Mouse (Mus musculus) MEL (cell line): ENCODE results near the gene Atg4b. TPM values are rescaled to one million over a fixed set of nuclear protein-coding genes. Genes with fewer than 3 reads are reported as not detected.
A peak's percentile ranks its signal among the peaks of the same experiment; 100 is the strongest.

Source experiments
- DNase-seq: peaks from one replicate; pipeline ENCODE4 v3.0.0; 2011; ENCODE audit warnings: low read depth, low spot score
- H3K27ac ChIP-seq: 2 replicates; pipeline ENCODE4 v1.5.1; 2012; ENCODE audit warnings: low read depth, mild to moderate bottlenecking, control low read depth, low read length, moderate library complexity; ENCODE audit not compliant: control insufficient read depth
- H3K27me3 ChIP-seq, 2 experiments: fragments of 150-350 bp in 1 of 2; sonication (generic) in 1 of 2; 2 replicates each; pipeline ENCODE4 v1.6.1; 2012; ENCODE audit warnings: low read length in 2 of 2, mild to moderate bottlenecking in 2 of 2, improper control_type of control experiment in 1 of 2, moderate library complexity in 1 of 2; ENCODE audit not compliant: insufficient read depth in 2 of 2, control insufficient read depth in 1 of 2
- H3K36me3 ChIP-seq, 2 experiments: 2 replicates each; pipeline ENCODE4 v1.6.1; 2012 to 2014; ENCODE audit warnings: low read length in 2 of 2, improper control_type of control experiment in 1 of 2, inconsistent platforms in 1 of 2, mild to moderate bottlenecking in 1 of 2; ENCODE audit not compliant: insufficient read depth in 2 of 2, control insufficient read depth in 1 of 2
- H3K4me1 ChIP-seq, 2 experiments: fragments of 150-350 bp in 1 of 2; sonication (generic) in 1 of 2; 2 replicates each; pipeline ENCODE4 v1.6.1; 2012; ENCODE audit warnings: low read length in 2 of 2, improper control_type of control experiment in 1 of 2, mild to moderate bottlenecking in 1 of 2; ENCODE audit not compliant: insufficient read depth in 2 of 2, control insufficient read depth in 1 of 2
- H3K4me3 ChIP-seq, 2 experiments: fragments of 150-350 bp in 1 of 2; sonication (generic) in 1 of 2; 2 replicates each; pipeline ENCODE4 v1.5.1; 2012; ENCODE audit warnings: low read depth in 2 of 2, low read length in 2 of 2, mild to moderate bottlenecking in 2 of 2, moderate library complexity in 2 of 2, control low read depth in 1 of 2, improper control_type of control experiment in 1 of 2; ENCODE audit not compliant: control insufficient read depth in 1 of 2, insufficient read depth in 1 of 2
- H3K79me2 ChIP-seq: 2 replicates; pipeline ENCODE4 v1.6.1; 2012; ENCODE audit warnings: mild to moderate bottlenecking, low read length, moderate library complexity; ENCODE audit not compliant: control insufficient read depth, poor library complexity, insufficient read depth
- H3K9ac ChIP-seq: 2 replicates; pipeline ENCODE4 v1.6.1; 2012; ENCODE audit warnings: low read depth, mild to moderate bottlenecking, control low read depth, low read length, moderate library complexity; ENCODE audit not compliant: control insufficient read depth, poor library complexity, severe bottlenecking
- H3K9me3 ChIP-seq: fragments of 150-350 bp; sonication (generic); replicated peaks from 2 replicates; pipeline ENCODE4 v1.6.1; 2012; ENCODE audit warnings: mild to moderate bottlenecking, low read length, improper control_type of control experiment, moderate library complexity; ENCODE audit not compliant: insufficient read depth
- BHLHE40 ChIP-seq: IDR thresholded peaks from 2 replicates; pipeline ENCODE4 v1.6.1; 2012; ENCODE audit warnings: low read depth, mild to moderate bottlenecking, inconsistent platforms, low read length, improper control_type of control experiment, borderline replicate concordance
- CHD1 ChIP-seq: IDR thresholded peaks from 2 replicates; pipeline ENCODE4 v1.6.1; 2012; ENCODE audit warnings: low read depth, mild to moderate bottlenecking, inconsistent platforms, low read length, improper control_type of control experiment
- CHD2 ChIP-seq: IDR thresholded peaks from 2 replicates; pipeline ENCODE4 v1.6.1; 2011; ENCODE audit warnings: low read length, improper control_type of control experiment
- CTCF ChIP-seq, 3 experiments: IDR thresholded peaks in 2 of 3; conservative IDR thresholded peaks in 1 of 3; 2 replicates each; pipeline ENCODE4 v1.5.1; 2011 to 2012; ENCODE audit warnings: low read length in 3 of 3, low read depth in 2 of 3, mild to moderate bottlenecking in 2 of 3, improper control_type of control experiment in 1 of 3, inconsistent platforms in 1 of 3, mixed read lengths in 1 of 3, moderate library complexity in 1 of 3; ENCODE audit not compliant: control insufficient read depth in 1 of 3, insufficient read depth in 1 of 3, poor library complexity in 1 of 3, severe bottlenecking in 1 of 3
- E2F4 ChIP-seq: IDR thresholded peaks from 2 replicates; pipeline ENCODE4 v1.6.1; 2011; ENCODE audit warnings: low read depth, low read length, improper control_type of control experiment, borderline replicate concordance
- ELF1 ChIP-seq: IDR thresholded peaks from 2 replicates; pipeline ENCODE4 v1.6.1; 2014; ENCODE audit warnings: low read depth, mild to moderate bottlenecking, inconsistent platforms, low read length, improper control_type of control experiment, moderate library complexity
- EP300 ChIP-seq, 2 experiments: IDR thresholded peaks; 2 replicates each; pipeline ENCODE4 v1.6.1; 2011; ENCODE audit warnings: improper control_type of control experiment in 2 of 2, low read length in 2 of 2, low read depth in 1 of 2, mild to moderate bottlenecking in 1 of 2
- ETS1 ChIP-seq: IDR thresholded peaks from 2 replicates; pipeline ENCODE4 v1.6.1; 2012; ENCODE audit warnings: low read depth, mild to moderate bottlenecking, inconsistent platforms, low read length, improper control_type of control experiment, moderate library complexity
- GABPA ChIP-seq: IDR thresholded peaks from 2 replicates; pipeline ENCODE4 v1.6.1; 2012; ENCODE audit warnings: low read depth, mild to moderate bottlenecking, inconsistent platforms, low read length, improper control_type of control experiment, moderate library complexity
- HCFC1 ChIP-seq: IDR thresholded peaks from 2 replicates; pipeline ENCODE4 v1.6.1; 2012; ENCODE audit warnings: low read depth, mild to moderate bottlenecking, inconsistent platforms, low read length, improper control_type of control experiment, moderate library complexity
- JUND ChIP-seq: IDR thresholded peaks from 2 replicates; pipeline ENCODE4 v1.6.1; 2011; ENCODE audit warnings: low read depth, mild to moderate bottlenecking, improper control_type of control experiment, low read length
- KAT2A ChIP-seq: conservative IDR thresholded peaks from 2 replicates; pipeline ENCODE4 v1.6.1; 2012; ENCODE audit warnings: low read depth, low read length, improper control_type of control experiment, inconsistent platforms
- MAFK ChIP-seq: IDR thresholded peaks from 2 replicates; pipeline ENCODE4 v1.6.1; 2011; ENCODE audit warnings: low read depth, mild to moderate bottlenecking, low read length, improper control_type of control experiment, borderline replicate concordance
- MAX ChIP-seq: IDR thresholded peaks from 2 replicates; pipeline ENCODE4 v1.6.1; 2011; ENCODE audit warnings: low read length, improper control_type of control experiment
- MAZ ChIP-seq: IDR thresholded peaks from 2 replicates; pipeline ENCODE4 v1.6.1; 2012; ENCODE audit warnings: low read depth, mild to moderate bottlenecking, inconsistent platforms, low read length, improper control_type of control experiment
- MEF2A ChIP-seq: IDR thresholded peaks from 2 replicates; pipeline ENCODE4 v1.6.1; 2014; ENCODE audit warnings: low read depth, mild to moderate bottlenecking, inconsistent platforms, low read length, improper control_type of control experiment; ENCODE audit not compliant: poor library complexity, insufficient replicate concordance, severe bottlenecking; ENCODE audit errors: extremely low read depth
- NELFE ChIP-seq: IDR thresholded peaks from 2 replicates; pipeline ENCODE4 v1.6.1; 2011; ENCODE audit warnings: low read depth, low read length, improper control_type of control experiment
- POLR2A ChIP-seq, 2 experiments: IDR thresholded peaks; 2 replicates each; pipeline ENCODE4 v1.6.1; 2011 to 2012; ENCODE audit warnings: low read length in 2 of 2, mild to moderate bottlenecking in 2 of 2, control low read depth in 1 of 2, improper control_type of control experiment in 1 of 2, low read depth in 1 of 2, moderate library complexity in 1 of 2; ENCODE audit not compliant: control insufficient read depth in 1 of 2, insufficient read depth in 1 of 2, poor library complexity in 1 of 2
- POLR2AphosphoS2 ChIP-seq: IDR thresholded peaks from 2 replicates; pipeline ENCODE4 v1.6.1; 2011; ENCODE audit warnings: low read length, improper control_type of control experiment
- POLR2AphosphoS5 ChIP-seq: IDR thresholded peaks from 2 replicates; pipeline ENCODE4 v1.6.1; 2012; ENCODE audit warnings: low read depth, borderline replicate concordance, mild to moderate bottlenecking, inconsistent platforms, low read length, moderate library complexity, mixed read lengths
- RAD21 ChIP-seq: IDR thresholded peaks from 2 replicates; pipeline ENCODE4 v1.6.1; 2011; ENCODE audit warnings: mild to moderate bottlenecking, low read depth, low read length, improper control_type of control experiment
- RCOR1 ChIP-seq: IDR thresholded peaks from 2 replicates; pipeline ENCODE4 v1.6.1; 2012; ENCODE audit warnings: low read depth, mild to moderate bottlenecking, inconsistent platforms, low read length, improper control_type of control experiment
- SIN3A ChIP-seq: IDR thresholded peaks from 2 replicates; pipeline ENCODE4 v1.6.1; 2012; ENCODE audit warnings: low read length, improper control_type of control experiment, inconsistent platforms
- SMC3 ChIP-seq: IDR thresholded peaks from 2 replicates; pipeline ENCODE4 v1.6.1; 2011; ENCODE audit warnings: low read depth, low read length, improper control_type of control experiment
- TAL1 ChIP-seq: IDR thresholded peaks from 2 replicates; pipeline ENCODE4 v1.6.1; 2012; ENCODE audit warnings: mild to moderate bottlenecking, inconsistent platforms, low read length, moderate library complexity, mixed read lengths
- UBTF ChIP-seq: IDR thresholded peaks from 2 replicates; pipeline ENCODE4 v1.6.1; 2012; ENCODE audit warnings: low read depth, mild to moderate bottlenecking, inconsistent platforms, low read length, improper control_type of control experiment, moderate library complexity, borderline replicate concordance; ENCODE audit not compliant: insufficient read depth
- USF1 ChIP-seq: IDR thresholded peaks from 2 replicates; pipeline ENCODE4 v1.6.1; 2014; ENCODE audit warnings: low read depth, mild to moderate bottlenecking, inconsistent platforms, low read length, improper control_type of control experiment, moderate library complexity
- ZC3H11A ChIP-seq: IDR thresholded peaks from 2 replicates; pipeline ENCODE4 v1.6.1; 2012; ENCODE audit warnings: low read depth, mild to moderate bottlenecking, inconsistent platforms, low read length, improper control_type of control experiment
- ZKSCAN1 ChIP-seq: IDR thresholded peaks from 2 replicates; pipeline ENCODE4 v1.6.1; 2012; ENCODE audit warnings: low read depth, mild to moderate bottlenecking, inconsistent platforms, low read length, improper control_type of control experiment, moderate library complexity
- ZMIZ1 ChIP-seq: IDR thresholded peaks from 2 replicates; pipeline ENCODE4 v1.6.1; 2012; ENCODE audit warnings: low read depth, mild to moderate bottlenecking, inconsistent platforms, low read length, improper control_type of control experiment, moderate library complexity
- ZNF384 ChIP-seq: IDR thresholded peaks from 2 replicates; pipeline ENCODE4 v1.6.1; 2012; ENCODE audit warnings: low read depth, mild to moderate bottlenecking, inconsistent platforms, low read length, improper control_type of control experiment
- polyA plus RNA-seq, 2 experiments: library from polyadenylated mRNA; stranded (reverse) in 1 of 2; unstranded in 1 of 2; fragments of >175 nt in 1 of 2; fragments of >200 nt in 1 of 2; gene quantifications; 2 replicates each; pipeline versions ENCODE4 v1.2.1 to v1.2.4; 2012; ENCODE audit warnings: low replicate concordance in 2 of 2, low read depth in 1 of 2; ENCODE audit not compliant: insufficient read length in 2 of 2, insufficient read depth in 1 of 2, missing spikeins in 1 of 2
- total RNA-seq: library from RNA; depleted of rRNA; stranded (reverse); fragments of 300-350 nt; gene quantifications from 2 replicates; pipeline ENCODE4 v1.2.3, GENCODE M21; 2012

Gene Atg4b
- total and polyA plus RNA-seq, 3 experiments, result 57.9 to 121 TPM; not detected in 1

- no peak for TF ChIP-seq POLR2AphosphoS5
- TF ChIP-seq USF1, result no peak; the same call in 1 of the 2 replicates
- peak; percentile 89 for TF ChIP-seq MAX
- TF ChIP-seq ELF1, result no peak
- TF ChIP-seq CHD1, result 0 out of 2 replicates have a peak, but pooled peaks have one; percentile 1
- TF ChIP-seq CTCF (IDR thresholded peaks at IDR 0.05 in 2 of 3, conservative IDR thresholded peaks at IDR 0.05 in 1 of 3; ENCODE audit: control insufficient read depth in 1 of 3, insufficient read depth in 1 of 3, low read depth in 2 of 3, low read length in 3 of 3, poor library complexity in 1 of 3, severe bottlenecking in 1 of 3), result no peak
- TF ChIP-seq, all 39 proteins: peak for 23
Measured at GRCm38 (mm10) chr1:93802771-93803170, 51.5 kb downstream of the Atg4b start (continued).

GRCm38 (mm10) chr1:93803556-93804507 is 52.5 kb downstream of the Atg4b start, which contains the start of gene Ing5:
TSS of gene Ing5 (plus strand) at chr1:93803965.
- peak; percentile 99 for DNase-seq
- Histone ChIP-seq H3K27ac (peak within 1 kb of the TSS; percentile 99), H3K9ac (peak within 1 kb of the TSS; percentile 95), H3K27me3 (no peaks in the 10 kb centered on the region), H3K79me2 (peaks cover 51% of the 10 kb centered on the region), H3K9me3 (no peaks in the 10 kb centered on the region), H3K36me3 (peaks cover 9 to 34% of the 10 kb centered on the region in 2 experiments), H3K4me3 (peak within 1 kb of the TSS; percentile 69 to 73), H3K4me1 (peaks cover 6 to 35% of the 10 kb centered on the region in 2 experiments)
- peak; percentile 50 for TF ChIP-seq USF1
- TF ChIP-seq BHLHE40, result peak; percentile 92
- no peak for TF ChIP-seq TAL1
- peak; percentile 78 for TF ChIP-seq SMC3
- no peak for TF ChIP-seq ZKSCAN1
- no peak for TF ChIP-seq RCOR1
- TF ChIP-seq MEF2A, result no peak
- peak; percentile 88 for TF ChIP-seq ELF1
- TF ChIP-seq JUND, result no peak
- TF ChIP-seq NELFE, result peak; percentile 84
- peak; percentile 90 for TF ChIP-seq ZMIZ1
- TF ChIP-seq SIN3A, result peak; percentile 89
- TF ChIP-seq MAX, result peak; percentile 95
- peak; percentile 92 for TF ChIP-seq MAZ
- peak; percentile 77; the same call in 1 of the 2 replicates for TF ChIP-seq E2F4
- peak; percentile 86 for TF ChIP-seq HCFC1
- TF ChIP-seq UBTF, result 0 out of 2 replicates have a peak, but pooled peaks have one; percentile 19
- no peak; the same call in 1 of the 2 replicates for TF ChIP-seq KAT2A
- peak; percentile 85 to 98 (median 98) for TF ChIP-seq CTCF (IDR thresholded peaks at IDR 0.05 in 2 of 3, conservative IDR thresholded peaks at IDR 0.05 in 1 of 3; ENCODE audit: control insufficient read depth in 1 of 3, insufficient read depth in 1 of 3, low read depth in 2 of 3, low read length in 3 of 3, poor library complexity in 1 of 3, severe bottlenecking in 1 of 3)
- peak; percentile 64 for TF ChIP-seq RAD21
- 0 out of 2 replicates have a peak, but pooled peaks have one; percentile 34 for TF ChIP-seq ZC3H11A
- peak; percentile 78 to 93 for TF ChIP-seq POLR2A (IDR thresholded peaks at IDR 0.05; ENCODE audit: control insufficient read depth in 1 of 2, insufficient read depth in 1 of 2, low read depth in 1 of 2, low read length in 2 of 2, poor library complexity in 1 of 2)
- TF ChIP-seq MAFK, result no peak
- TF ChIP-seq CHD1, result no peak
- 0 out of 2 replicates have a peak, but pooled peaks have one; percentile 14 for TF ChIP-seq ZNF384
- no peak for TF ChIP-seq GABPA
- TF ChIP-seq EP300 (IDR thresholded peaks at IDR 0.05; ENCODE audit: low read depth in 1 of 2, low read length in 2 of 2), result peak in 1 of 2 experiments; percentile 47; a peak in 2 of 4 replicates
- no peak for TF ChIP-seq CHD2
- TF ChIP-seq POLR2AphosphoS2, result peak; percentile 85
- TF ChIP-seq ETS1, result peak; percentile 58; the same call in 1 of the 2 replicates
